Mouse (Mus musculus) spleen, postnatal 36 days (tissue): ENCODE measurements around the gene Themis3.
"Not testable (repeated sequence)": the region's sequence is repeated elsewhere in the genome, so short reads cannot be mapped to it uniquely, and the experiment has no call there.

Experiments
- DNase-seq, 2 experiments: peaks; one replicate each; pipeline ENCODE4 v3.0.0; 2022; ENCODE audit warnings: low spot score in 2 of 2, mixed read lengths in 1 of 2

The Themis3 gene

DNA sequence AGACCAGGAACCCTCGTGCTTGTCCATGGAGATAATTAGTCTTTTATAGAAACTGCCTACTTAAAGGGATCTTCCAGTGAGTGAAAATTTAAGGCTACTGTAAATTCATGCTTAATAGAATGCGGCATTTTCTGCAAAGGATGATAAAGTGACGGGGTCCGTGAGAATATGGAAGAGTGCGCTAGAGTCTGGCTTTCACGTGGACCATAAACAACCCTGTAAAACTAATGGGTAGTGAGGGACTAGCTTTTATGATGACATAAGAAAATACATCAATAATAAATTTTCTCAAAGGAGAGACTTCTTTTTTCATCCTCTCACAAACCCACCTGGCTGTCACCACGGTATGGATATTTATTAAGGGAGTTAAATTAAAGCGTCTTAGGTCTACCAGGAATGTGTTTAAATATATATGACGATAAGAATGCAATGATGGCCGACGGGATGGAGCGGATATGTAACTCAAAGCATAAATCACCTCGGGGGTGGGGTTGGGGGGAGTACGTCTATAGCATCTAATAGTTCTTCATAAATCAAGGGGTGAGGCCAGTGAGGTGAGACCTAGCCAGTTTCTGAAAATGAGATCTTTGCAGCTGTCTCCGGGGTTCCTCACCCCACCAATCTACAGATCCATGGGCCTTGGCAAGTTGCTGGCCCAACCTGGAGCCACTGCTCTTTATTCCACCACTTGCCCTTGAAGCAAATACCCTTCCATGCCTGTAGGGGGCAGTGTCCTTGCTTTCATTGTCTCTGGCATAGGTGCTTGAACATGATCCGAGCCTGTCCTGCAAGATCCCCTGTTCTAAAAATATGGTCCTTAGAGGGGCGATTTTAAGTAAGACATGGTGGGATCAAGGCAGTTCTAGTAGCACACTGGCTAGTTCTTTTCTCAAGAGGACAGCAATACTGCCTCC, 35.8 kb downstream of the Themis3 start:
- DNase-seq = peak in 1 of 2 experiments; percentile 7

DNA sequence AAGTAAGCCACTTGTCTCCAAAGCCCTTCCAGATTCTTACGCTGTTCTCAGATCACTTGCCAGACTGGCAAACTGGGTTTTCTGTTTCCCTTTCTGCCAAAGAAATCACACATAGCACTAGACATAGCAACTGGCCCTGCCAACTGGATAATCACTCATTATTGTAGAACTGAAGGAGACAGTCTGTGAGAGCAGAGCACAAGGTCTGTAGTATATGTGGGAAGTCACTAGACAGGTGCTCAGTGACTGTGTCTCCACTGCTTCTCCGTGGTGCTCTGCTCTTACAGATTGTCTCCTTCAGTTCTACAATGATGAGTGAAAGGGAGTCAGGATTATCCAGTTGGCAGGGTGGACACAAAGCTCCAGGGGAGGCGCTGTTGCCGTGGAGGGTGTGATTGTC, 41.7 kb downstream of the Themis3 start:
- no peak for DNase-seq

DNA sequence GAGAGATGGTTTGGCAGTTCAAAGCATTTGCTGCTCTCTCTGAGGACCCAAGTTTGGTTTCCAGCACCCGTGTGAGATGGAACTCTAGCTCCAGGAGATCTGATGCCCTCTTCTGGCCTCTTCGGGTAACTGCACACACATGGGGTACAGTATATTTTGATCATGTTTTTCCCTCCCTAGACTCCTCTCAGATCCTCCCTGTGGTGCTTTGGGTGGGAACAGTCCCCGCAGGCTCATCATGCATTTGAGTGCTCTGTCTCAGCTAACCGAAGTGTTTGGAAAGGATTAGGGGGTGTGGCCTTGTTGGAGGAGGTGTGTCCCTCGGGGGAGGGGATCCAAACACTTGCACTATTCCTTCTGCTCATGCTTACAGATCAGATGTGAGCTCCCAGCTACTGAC, 43.9 kb downstream of the Themis3 start:
- DNase-seq = no peak

DNA sequence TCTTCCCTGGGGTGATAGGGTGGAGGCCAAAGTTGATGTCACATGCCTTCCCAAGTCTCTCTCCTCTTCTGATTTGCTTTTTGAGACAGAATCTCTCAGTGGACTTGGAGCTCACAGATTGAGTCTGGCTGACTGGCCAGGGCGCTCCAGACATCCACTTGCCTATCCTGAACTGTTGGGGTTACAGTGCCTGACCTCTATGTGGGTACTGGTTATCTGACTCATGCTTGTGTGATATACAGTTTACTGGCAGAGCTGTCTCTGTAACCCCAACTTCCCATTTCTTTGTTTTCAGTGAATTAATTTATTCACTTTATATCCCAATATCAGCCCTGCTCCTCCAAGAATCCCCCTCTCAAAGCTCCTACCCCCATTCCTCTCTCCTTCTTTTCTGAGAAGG, 62.1 kb downstream of the Themis3 start:
- DNase-seq = no peak

DNA sequence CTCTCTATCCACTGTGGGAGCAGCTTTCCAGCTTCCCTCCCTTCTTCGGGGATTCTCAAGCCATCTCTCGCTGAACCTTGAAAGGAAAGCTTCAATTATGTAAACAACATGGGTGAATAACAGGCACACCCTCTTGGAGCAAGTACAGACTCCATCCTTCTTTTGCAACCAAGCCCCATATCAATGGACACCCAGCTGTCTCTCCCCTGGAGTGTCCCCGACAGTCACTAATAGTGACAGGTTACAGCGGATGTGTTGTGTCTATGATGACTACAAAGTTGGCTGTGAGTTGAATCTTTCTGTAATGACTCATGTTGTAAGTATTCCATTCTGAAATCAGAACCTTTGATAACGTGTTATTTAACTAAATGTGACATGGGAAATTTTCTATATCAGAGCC, 71.0 kb downstream of the Themis3 start:
- no peak for DNase-seq

DNA sequence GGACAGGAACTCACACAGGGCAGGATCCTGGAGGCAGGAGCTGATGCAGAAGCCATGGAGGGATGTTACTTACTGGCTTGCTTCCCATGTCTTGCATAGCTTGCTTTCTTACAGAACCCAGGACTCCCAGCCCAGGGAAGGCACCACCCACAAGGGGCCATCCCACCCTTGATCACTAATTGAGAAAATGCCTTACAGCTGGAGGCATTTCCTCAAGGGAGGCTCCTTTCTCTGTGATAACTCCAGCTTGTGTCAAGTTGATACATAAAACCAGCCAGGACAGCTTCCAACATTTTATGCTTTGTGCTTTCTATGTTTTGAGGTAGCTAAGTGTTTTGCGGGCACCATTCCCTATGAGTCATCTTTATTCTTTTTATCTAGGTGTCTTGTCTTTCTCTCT, 71.8 kb downstream of the Themis3 start:
- not testable (repeated sequence) for DNase-seq

DNA sequence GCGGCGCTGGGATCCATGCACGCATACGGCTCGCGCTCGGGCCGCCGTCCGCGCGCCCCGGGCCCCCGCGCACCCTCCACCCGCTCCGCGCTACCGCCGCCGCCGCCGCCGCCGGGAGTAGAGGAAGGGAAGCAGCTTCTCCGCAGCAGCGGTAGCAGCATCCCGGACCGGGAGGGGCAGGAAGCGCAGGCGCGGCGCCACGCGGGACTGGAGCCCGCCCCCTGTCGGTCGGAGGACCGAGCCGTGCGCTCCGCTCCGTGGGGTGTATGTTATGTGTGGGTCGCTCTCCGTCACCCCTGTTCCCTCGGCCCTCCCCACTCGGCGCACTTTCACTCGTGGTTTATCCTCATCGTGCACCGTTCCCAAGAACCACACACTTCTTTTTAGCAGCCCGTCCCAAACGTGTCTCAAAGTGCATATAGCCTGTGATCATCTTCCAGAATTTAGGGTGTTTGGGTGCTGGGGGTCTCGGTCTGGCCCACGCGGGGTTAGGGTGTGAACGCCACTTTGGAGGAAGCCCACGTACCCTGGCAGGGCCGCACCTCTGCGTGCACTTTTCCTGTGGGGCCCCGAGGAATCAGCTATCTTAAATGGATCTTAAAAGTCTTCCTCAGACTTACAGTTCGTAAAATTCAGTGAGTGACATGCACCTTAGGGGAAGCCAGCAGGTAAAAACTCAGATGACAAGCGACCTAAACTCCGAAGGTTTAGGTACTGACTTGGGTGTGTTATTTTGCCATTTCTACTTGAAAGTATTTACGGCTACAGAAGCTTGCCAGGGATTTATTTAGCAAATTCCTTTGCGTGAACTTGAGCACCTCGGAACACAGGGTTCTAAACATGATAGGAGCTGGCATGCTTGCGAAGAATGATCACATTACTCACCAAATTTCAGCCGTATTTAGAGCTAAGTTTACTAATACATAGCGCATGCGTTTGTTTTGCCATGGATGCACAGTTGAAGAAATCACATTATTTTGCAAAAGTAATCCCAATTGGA, 74.6 kb downstream of the Themis3 start, which contains the start of gene Rab12:
Rab12 (minus strand) TSS at position 176 of the 1,000 bp plus-strand sequence.
- peak; percentile 81 to 82 for DNase-seq

DNA sequence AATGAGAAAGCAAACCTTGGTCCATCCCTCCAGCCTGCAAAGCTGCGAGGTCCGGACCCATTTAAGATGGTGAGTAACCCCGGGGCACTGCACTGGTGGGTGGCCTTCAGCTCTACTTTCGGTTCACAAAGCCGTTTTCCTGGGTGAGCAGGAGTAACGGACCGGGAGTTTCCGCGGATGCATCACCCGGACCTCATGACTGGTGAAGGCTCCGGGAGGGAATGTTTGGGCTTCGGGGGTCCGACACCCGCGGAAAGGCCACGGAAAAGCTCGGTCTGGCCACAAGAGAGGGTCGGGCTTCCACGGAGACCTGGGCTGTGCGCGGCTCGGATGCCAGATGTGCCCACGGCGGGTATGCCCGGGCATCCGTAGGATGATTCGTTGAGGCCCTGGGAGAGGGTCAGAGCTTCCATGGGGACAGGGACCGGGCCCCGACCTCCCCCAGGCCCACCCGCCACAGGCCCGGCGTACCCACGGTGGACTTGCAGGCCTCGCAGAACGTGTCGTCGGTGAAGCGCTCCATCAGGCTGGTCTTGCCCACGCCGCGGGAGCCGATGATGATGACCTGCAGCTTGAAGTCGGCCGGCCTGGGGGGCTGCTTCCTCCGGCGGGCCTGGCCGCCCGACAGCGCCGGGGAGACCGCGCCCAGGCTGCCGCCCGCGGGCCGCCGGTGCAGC, 75.4 kb downstream of the Themis3 start:
- DNase-seq = peak; percentile 7 to 17

DNA sequence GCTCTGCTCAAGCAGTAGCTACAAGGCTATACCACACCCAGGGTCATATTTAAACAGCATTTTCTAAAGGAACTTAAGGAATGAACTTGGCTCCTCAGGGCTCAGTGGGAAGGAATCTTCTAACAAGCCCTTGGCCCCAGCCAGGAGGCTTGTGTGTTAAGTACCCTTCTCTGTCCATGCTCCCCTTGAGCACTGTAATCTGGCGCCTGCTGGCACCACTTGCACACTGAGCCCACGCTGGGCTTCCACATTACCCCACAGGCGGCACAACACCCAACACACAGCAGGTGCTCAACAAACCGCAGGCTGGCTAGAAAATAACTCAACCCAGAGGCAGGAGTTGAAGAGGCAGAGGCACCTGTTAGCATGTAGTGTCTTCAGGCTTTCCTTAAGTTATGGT, 77.5 kb downstream of the Themis3 start:
- DNase-seq = no peak

DNA sequence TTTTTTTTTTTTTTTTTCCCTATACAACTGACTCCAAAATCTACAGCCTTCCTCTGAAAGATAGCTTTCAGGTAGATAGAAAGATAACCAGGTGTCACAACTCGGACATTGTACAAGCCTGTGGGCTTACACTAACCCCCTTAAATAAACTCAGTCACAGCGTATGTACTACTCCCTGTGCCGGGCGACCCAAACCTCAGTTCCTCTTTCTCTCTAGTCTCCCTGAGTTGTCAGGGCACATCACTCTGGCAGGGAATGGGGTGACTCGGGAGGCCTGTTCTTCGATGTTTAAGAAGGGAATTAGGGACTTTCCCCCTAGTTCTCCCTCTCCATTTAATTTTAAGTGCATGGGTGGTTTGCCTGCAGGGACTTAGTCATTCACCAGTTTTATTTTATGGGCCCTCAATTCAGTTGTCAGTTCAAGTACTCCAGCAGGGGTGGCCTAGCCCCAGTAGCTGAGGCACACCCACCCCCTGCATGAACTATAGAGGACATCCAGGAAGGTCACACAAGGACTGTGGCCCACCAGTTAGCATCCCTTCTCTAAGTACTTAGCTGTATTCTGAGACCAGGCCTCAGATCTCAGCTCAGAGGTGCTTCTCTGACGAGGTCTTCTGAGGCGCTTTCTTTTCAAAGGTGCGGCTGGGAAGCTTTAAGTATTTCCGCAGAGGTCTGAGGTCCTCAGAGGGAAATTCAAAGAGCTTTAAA, 80.0 kb downstream of the Themis3 start:
- DNase-seq = peak; percentile 8 to 19

DNA sequence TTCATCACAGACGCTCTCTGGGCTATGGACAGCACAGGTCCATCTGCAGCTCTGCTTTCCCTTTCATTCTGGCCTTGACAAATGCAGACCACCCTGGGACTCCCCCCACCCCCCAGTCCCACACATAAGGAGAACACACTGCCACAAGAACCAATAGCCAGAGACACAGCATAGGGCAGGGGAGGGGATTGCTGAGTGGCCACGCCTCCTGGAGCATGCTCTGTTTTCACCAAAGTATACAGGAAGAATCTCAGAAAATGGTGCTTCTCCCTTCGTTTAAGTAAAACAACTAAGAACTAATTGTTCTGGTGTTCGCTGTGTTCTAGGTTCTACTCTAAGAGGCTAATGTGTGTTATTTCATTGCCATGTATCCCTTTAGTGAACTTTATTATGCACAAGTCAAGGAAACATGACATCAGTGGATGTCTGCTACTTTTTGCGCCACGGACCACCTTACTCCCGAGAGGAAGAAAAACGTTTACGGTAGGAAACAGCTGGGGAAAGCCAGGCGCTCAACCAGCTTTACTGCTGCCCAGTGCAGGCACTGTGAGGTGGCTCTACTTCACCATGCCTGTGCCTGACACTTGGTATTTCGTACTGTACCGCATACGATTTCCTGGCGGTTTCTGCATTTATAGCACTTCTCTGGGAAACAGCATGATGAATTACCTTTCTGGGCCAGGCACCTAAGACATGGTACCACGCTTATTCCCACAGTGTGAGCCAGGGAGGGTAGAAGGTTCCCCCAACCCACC, 82.0 kb downstream of the Themis3 start:
- peak in 1 of 2 experiments; percentile 13 for DNase-seq

DNA sequence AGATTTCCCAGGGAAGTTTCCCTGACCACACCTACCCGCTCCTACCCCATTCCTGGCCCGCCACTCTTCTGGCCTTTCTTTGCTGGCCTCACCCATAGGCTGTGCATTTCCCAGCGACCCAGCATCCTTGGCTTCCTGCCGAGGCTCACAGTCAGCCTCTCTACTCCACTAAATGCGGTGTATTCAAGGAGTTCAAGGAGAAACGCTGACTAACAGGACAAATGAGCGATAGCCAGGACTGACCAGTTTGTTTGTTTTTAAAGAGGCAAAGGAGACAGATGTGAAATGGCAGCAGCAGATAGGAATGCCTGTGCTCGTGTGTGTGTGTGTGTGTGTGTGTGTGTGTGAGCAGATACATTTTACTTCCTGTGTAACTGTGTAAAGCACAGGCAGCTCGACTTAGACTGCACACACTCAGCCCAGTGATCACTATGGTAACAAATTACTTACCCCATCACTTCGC, 84.2 kb downstream of the Themis3 start:
- no peak for DNase-seq

DNA sequence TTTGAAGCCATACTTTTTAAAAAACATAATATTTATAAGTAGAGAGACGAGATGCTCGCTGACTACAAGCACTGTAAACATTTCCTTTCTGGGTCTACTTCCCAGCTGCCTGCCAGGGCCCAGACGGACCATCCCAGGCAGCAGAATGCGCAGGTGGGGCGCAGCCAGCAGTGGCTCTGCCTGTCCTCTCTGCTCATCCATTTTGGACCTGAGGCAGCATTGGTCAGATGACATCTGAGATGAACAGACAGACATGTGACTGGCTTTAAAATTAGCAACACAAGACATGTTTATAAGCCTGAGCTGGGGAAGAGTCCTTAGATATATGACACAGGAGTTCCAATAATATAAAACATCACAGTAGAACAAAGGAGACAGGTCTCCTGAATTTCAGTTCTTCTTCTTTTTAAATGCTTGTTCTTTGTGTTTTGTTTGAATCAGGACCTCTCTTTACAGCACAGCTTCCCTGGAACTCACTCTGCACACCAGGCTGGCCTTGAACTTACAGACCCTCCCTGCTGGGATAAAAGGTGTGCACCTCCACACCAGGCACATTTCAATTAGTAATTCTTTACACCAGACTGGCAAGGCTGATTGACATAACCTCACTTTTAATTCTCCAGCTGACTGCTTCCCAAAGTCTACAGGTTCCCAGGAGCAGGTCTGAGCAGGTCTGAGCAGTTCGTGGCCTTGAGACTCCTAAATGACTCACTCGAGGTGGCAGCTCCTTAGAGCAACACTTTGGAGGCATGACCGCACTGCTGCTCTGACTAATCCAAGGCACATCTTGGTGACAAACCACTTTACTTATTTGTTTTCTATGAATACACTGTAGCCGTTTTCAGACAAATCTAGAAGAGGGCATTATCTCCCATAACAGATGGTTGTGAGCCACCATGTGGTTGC, 87.1 kb downstream of the Themis3 start:
- DNase-seq = no peak

DNA sequence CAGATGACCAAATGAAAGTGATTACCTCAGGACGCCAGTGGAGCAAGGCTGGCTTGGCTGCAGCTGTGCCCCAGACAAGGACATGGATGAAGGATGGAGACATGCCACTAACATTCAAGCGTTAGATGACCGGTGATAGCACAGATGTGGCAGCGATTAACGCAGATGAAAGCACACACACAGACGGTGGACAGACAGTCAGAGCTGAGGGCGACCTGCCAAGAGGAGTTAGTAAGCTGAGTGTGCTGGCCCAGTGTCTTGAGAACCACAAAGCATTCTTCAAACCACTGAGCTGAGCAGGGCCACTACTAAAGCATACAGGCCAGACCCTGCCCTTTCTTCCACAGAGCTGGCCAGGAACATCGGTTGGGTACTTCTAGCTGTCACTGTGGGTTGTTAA, 89.5 kb downstream of the Themis3 start:
- DNase-seq = no peak
